Mouse (Mus musculus) liver, embryonic 14 days (tissue): ENCODE data around the gene Gja6. TPM values are rescaled to one million over a fixed set of nuclear protein-coding genes. Genes with fewer than 3 reads are reported as not detected.

ENCODE experiments used
- polyA plus RNA-seq: library from polyadenylated mRNA; depleted of rRNA; stranded (reverse); fragments of >200 nt; gene quantifications from 2 replicates; pipeline ENCODE4 v1.2.3, GENCODE M21; 2012; rRNA removed

Gene Gja6
- polyA plus RNA-seq = 0.43 and 0.53 TPM in 2 replicates

GRCm38 (mm10) chrX:160906952-160907351 lies at the start of gene Gja6:
Gja6 (minus strand) TSS chrX:160907052.

Other genes starting within 250 kb of the Gja6 start
- gene Ppef1, start 171.3 kb downstream of the Gja6 start, polyA plus RNA-seq = not detected in 2 replicates
- not detected in 2 replicates for gene Rs1, start 139.0 kb downstream of the Gja6 start, polyA plus RNA-seq
- 0.24 and 0.27 TPM in 2 replicates for gene Cdkl5, start 87.7 kb upstream of the Gja6 start, polyA plus RNA-seq
- 0.69 and 0.83 TPM in 2 replicates for gene Scml2, start 210.1 kb upstream of the Gja6 start, polyA plus RNA-seq